Mouse (Mus musculus): ENCODE results near the gene Pgs1.

Pgs1 gene

GRCm38 (mm10) chr11:117986126-117987031 is at the start of gene Pgs1:
Gene Pgs1 (plus strand): TSS chr11:117986292.
- WGBS: 4% methylated on average over 51 of the region's 51 CpGs

DNA sequence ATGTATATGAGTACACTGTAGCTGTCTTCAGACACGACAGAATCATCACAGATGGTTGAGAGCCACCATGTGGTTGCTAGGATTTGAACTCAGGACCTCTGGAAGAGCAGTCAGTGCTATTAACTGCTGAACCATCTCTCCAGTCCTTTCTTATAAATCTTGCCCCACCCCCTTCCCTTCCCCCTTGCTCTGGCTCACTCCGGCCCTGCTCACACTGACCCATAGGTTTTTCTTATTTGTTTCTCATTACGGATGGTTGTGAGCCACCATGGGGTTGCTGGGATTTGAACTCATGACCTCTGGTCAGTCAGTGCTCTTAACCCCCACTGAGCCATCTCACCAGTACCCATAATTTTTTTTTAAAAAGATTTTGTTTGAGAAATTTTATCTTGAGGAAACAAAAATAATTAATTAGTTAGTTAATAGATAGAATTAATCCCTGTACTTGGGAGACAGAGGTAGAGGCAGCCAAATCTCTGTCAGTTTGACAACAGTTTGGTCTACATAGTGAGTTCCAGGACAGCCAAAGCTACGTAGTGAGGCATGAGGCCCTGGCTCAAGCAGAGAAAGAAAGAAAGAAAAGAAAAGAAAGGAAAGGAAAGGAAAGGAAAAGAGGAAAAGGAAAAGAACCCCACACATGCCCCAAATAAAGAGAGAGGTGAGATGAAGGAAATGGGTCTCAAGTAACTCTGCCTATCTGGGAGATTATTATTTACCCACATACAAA is 46.9 kb upstream of the Pgs1 start:
- 56% methylated on average over 4 of the region's 4 CpGs for WGBS

- 3% methylated on average over 7 of the region's 7 CpGs for WGBS
These were observed 46.3 kb upstream of the Pgs1 start for GRCm38 (mm10) chr11:117939741-117940285.

- WGBS: 95% methylated on average over 6 of the region's 6 CpGs
These were observed 45.2 kb upstream of the Pgs1 start for GRCm38 (mm10) chr11:117940881-117941280.

DNA sequence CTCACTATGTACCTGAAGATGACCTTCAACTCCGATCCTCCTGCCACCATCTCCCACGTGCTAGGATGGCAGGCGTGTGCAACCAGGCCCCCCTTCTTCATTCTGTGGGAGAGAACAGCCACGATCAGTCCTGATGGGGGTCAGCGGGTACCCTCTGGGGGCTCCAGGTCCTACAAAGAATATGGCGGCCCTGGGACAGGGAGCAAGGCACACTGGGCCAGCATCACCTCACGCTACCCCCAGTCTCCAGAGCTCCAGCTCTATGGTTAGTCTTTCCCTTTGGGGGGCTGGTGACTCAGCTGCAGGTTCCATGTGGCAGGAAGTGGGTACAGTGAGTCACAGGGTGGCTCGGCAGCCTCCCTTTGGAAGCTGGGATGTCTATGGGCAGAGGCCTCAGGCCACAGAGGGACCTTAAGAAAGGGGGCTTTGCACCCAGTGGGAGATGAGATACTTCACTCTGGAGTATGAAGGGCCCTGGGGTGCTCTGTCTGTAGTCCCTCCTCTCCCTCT is 44.7 kb upstream of the Pgs1 start:
- WGBS: 92% methylated on average over 8 of the region's 8 CpGs

- 66% methylated on average over 4 of the region's 4 CpGs for WGBS
These were observed 44.2 kb upstream of the Pgs1 start for GRCm38 (mm10) chr11:117941848-117942247.

DNA sequence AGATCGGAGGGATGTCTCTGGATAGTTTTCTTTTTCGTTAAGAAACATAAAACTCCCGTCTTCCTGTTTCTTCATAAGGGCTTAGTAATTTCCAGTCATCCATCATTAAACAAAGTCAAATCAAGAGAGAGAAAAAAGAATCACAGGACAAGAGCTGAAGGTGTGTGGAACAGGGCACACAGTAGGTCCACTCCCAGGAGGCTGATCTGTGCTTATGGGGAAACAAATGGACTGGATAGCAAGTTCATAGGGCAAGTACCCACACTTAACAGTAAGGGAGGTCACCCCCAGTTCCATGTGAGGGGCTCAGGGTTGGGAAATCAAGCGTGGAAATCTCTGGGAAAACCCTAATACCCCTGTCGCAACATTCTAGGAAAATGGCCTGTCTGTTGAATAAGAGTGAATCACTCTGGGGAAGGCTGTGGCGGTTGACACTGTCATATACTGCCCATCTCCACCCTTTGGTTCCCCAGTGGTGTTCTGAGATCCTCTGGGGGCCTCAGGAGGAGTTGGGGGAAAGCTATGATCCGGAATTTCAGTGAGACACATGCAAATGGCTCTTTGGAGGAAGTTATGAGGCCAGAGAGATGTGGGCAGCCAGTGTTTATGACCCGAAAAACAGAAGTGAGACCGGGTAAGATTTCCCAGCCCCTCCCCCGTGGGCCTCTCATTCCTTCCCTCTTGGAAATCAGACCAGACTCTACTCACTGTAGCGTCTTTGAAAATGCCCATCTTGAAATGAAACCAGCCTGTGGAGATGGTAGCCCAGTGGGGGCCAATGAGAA is 39.7 kb upstream of the Pgs1 start:
- 89% methylated on average over 11 of the region's 11 CpGs for whole genome bisulfite sequencing

DNA sequence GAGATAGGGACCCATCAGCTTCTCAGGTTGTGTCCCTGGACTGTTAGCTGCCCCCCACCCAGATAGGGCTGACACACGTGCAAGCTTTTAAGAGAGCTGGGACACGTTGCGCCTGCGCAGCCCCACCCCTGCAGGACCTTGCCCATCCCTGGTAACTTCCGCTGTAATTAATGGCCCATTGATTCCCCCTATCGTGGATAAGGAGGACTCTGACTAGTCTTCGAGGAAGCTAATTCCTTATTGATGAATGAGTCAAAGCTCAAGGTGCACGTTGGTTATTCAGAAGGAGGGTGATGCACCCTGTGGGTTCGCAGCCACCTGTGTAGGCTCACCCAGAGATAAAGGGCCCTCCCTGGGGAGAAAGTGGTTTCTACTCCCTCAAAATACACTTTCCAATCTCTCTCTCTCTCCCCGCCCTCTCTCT is 39.1 kb upstream of the Pgs1 start:
- 87% methylated on average over 10 of the region's 10 CpGs for WGBS

GRCm38 (mm10) chr11:117949392-117950091 is 36.5 kb upstream of the Pgs1 start:
- WGBS: 7% methylated on average over 49 of the region's 49 CpGs

- 96% methylated on average over 6 of the region's 6 CpGs for WGBS
These were observed 34.7 kb upstream of the Pgs1 start for GRCm38 (mm10) chr11:117951391-117951790.

DNA sequence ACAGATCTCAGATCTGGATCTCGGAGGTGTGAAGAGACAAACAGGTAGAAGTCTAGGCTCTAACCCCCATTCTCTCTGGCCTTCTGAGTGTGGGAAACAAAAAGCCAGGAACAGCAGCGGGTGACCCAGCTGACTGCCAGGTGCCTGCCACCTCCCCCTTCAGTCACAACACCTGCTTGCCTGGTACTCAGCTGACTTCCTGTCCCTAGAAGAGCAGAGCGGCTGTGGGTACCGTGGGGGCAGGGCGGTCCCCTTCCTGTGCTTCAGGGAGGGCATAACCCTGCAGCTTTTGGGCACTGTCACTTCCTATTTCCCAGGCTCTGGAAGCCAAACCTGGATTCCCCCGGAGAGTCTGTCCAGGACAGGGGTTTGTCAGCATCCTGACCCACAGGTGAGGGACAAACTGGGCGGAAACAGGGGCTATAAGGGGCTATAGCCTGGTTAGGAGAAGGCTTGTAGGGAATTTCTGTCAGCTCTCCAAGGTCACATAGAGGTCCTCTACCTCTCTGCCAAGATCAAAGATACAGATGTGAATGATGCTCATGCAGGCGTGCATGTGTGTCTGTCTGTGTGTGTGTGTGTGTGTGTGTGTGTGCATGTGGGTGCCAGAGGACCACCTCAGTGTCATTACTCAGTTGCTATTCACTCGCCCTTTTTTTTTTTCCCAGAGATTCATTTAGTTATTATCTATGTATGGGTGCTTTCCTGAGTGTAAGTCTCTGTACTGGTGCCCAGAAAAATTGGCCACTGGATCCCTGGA is 33.7 kb upstream of the Pgs1 start:
- 82% methylated on average over 9 of the region's 9 CpGs for WGBS

DNA sequence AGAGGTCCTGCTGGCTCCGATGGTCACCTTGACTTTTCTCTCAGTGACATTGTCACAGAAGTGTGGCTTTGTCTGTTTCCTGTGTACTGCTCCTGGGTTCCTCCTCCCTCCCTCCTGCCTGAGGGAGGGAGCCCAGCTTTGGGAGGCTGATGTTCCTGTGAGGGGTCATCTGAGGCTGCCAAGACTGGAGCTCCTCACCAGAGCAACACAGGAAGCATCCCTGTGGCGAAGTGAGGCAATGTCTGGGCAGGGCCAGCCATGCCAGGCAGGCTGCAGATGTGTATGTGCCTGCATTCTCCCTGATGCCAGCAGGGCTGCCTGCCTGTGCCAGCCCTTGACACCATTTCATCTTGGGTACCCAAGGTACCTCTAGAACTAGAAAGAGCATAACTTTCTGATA is 32.0 kb upstream of the Pgs1 start:
- 32% methylated on average over 2 of the region's 2 CpGs for WGBS

DNA sequence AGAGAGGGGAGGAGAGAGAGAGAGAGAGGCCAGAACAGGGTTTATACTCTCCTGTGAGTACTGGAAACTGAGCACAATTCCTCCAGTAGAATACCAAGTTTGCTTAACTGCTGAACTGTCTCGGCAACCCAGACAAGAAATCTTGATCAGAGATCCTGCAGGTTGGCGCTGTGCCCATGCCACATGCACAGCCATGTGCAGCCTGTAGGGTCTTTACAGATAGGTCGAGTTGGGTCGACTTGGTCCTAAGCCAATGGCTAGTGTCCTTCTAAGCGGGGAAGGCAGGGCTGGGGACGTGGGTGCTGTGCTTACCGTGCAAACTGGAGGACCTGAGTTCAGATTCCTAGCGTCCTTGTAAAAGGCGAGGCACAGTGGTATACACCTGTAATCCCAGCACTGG is 31.3 kb upstream of the Pgs1 start:
- WGBS: 76% methylated on average over 9 of the region's 9 CpGs

DNA sequence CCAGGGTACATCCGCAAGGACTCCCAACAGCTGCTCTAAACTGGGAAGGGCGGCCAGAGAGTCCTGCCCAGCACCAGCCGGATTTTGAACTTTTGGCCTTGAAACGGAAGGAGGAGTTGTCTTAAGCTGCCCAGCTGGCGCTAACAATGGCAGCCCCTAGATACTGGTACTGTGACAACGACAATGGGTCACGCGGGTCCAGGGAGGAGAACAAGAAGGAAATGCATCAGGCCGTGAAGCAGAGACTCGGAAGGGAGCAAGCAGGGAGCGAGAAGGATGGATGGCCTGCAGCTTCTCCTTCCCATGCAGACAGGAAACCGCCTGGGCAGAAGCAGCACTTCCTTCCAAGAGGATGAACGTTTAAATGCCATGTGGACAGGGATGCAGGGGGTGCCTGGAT is 30.5 kb upstream of the Pgs1 start:
- 71% methylated on average over 13 of the region's 13 CpGs for WGBS

- 56% methylated on average over 7 of the region's 7 CpGs for WGBS
These were observed 27.9 kb upstream of the Pgs1 start for GRCm38 (mm10) chr11:117958197-117958596.

DNA sequence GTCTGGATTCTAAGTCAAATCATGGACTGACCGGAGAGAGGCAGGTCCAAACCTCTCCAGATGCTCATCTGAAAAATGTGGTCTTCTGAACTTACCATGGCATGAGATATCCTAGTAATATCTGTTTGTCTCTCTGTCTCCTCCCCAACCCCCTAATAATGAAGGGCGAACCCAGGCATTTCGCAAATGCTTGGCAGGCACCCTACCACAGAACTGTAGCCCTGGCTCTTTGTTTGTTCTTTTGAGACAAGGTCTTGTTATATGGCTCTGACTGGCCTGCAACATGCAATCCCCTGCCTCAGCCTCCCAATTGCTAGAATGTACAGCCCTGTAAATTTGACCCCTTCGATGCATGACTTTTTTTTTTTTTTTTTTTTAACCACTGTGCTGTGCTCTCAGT is 26.9 kb upstream of the Pgs1 start:
- WGBS: 85% methylated on average over 4 of the region's 4 CpGs

DNA sequence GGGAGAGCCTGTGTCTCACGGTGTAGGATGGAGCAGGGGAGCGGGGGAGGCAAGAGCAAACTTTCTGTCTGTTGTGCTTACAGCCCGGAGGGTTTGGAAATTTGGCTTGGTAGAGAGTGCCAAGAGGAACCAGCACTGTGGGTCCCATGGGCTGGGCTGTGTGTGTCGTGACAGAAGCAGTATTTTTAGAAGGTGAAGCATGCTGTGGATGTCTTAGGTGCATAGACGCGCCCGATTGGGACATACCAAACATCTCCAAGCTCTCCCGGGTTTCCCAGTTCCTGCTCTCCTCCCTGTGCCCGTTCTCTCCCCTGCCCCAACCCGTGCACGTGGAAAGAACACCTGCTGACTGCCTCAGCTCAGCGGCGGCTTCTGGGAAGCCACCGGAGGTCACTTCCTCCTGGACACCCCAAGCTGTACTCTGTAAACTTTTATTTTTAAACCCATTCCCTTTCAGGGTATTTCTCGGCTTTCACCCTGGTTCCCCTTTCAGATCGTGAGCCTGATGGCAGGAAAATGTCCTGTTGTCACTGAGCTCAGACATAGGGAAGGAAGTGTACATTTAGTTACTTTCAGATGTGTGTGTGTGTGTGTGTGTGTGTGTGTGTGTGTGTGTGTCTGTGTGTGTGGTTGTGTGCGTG is 26.2 kb upstream of the Pgs1 start:
- 45% methylated on average over 17 of the region's 17 CpGs for WGBS

DNA sequence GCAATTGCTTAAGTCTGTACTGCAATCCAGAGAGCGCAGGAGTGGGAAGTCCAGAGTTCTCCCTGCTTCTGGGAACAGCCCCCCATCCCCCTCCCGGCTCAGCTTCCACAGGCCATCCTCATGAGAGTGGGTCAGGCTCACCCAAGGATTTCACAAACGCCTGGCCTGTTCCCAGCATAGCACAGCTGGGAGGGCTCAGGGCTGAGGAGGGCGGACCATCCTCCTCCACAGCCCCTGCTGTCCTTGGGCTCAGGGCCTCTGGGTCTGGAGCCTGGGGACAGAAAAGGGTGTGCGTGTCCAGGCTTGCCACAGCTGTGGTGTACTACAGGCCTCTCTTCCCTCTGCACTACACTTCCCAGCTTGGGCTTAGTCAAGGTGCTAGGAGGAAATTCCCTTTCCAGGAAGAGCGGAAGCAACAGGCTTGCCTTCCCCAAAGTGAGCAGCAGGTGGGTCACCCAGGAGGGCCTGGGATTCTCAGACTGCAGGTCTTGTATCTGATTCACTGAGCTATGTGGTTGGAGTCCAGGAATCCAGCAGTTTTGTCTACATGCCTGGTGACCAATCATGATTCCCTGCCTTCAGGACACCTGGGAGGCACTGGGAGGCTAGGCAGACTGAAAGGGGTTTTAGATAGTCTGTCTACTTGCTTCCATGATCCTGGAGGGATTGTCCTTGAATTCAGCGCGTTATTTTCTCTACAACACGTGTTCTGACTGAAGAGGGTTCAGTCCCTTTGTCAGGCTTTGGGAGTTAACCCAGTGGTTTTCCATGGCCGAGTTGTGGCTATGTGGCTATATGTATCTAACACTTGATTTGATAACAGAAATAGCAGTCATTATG is 23.6 kb upstream of the Pgs1 start:
- WGBS: 65% methylated on average over 10 of the region's 10 CpGs
